In the genomic region with DNA sequence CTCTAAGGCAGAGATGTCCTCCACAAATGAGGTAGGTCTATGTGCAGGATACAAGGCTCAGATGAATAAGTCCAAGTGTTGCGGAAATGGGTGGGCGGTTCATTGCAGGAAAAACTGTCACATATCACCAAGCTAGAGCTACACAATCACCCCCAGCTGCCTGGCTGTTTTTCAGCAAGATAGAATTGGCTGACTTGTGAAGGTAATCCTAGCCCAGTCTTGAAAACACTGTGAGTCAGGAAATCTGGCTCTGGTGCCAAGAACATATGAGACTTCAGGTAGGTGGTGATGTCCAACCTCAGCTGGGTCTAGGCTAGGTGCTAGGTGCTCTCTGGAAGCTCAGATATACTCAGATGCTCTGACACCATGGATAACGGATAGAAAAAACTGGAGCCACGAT, we compare ENCODE assay signal across 19 mouse cellular contexts.
DNase-seq lines count a peak whose midpoint lies in the region; ATAC-seq lines count a peak whose summit lies in the region.
"Had no signal": no experiment of that assay in that cellular context is flagged by ENCODE, and none has a peak within 500 bp of the region (broad histone marks: within the 10 kb centered on the region; RNA-seq: fewer than 3 reads in every experiment).

No protein-coding gene starts in this region.

- no peak for DNase-seq in frontal cortex, postnatal 14 days (ENCODE audit: low spot score in 2 of 2)
- peak; percentile 12 for DNase-seq in midbrain, embryonic 11.5 days (ENCODE audit: low spot score, missing footprints)
- DNase-seq in fat pad, adult 2 months (ENCODE audit: extremely low read depth, low read depth, low spot score) = peak; percentile 21
- DNase-seq in telencephalon, adult 2 months (ENCODE audit: low read depth, low spot score) = peak; percentile 69
- no peak for DNase-seq in urinary bladder, postnatal 36 days (ENCODE audit: low spot score in 2 of 2)
- DNase-seq: adrenal gland, adult 8-10 months; gastrocnemius, postnatal 25 days; heart, postnatal 10 days; thymus, postnatal 14 days had no signal

- no peaks in the 10 kb centered on the region for H3K27me3 ChIP-seq in midbrain, embryonic 11.5 days (ENCODE audit: control insufficient read depth, insufficient read depth, low read length)
- no peaks in the 10 kb centered on the region for H3K27me3 ChIP-seq in midbrain, embryonic 15.5 days (replicated peaks)
- H3K27me3 ChIP-seq: hindbrain, embryonic 12.5 days; liver, embryonic 12.5 days; lung, embryonic 15.5 days; midbrain, embryonic 12.5 days had no signal

- H3K9me3 ChIP-seq in midbrain, embryonic 11.5 days (ENCODE audit: control insufficient read depth, low read length) = no peaks in the 10 kb centered on the region
- no peaks in the 10 kb centered on the region for H3K9me3 ChIP-seq in midbrain, embryonic 15.5 days
- H3K9me3 ChIP-seq: hindbrain, embryonic 12.5 days; limb, embryonic 10.5 days; liver, embryonic 12.5 days; lung, embryonic 15.5 days; midbrain, embryonic 12.5 days had no signal

- H3K27ac ChIP-seq in midbrain, embryonic 11.5 days (ENCODE audit: low read depth, low read length) = no peak overlapping the region
- no peak overlapping the region for H3K27ac ChIP-seq in midbrain, embryonic 15.5 days
- H3K27ac ChIP-seq: hindbrain, embryonic 12.5 days; limb, embryonic 10.5 days; liver, embryonic 12.5 days; lung, embryonic 15.5 days; macrophage; midbrain, embryonic 12.5 days; stomach, postnatal 0 days had no signal

- no peak overlapping the region for H3K4me2 ChIP-seq in midbrain, embryonic 11.5 days
- H3K4me2 ChIP-seq in midbrain, embryonic 15.5 days = no peak overlapping the region
- H3K4me2 ChIP-seq: hindbrain, embryonic 12.5 days; liver, embryonic 12.5 days; lung, embryonic 15.5 days; midbrain, embryonic 12.5 days had no signal

- H3K4me3 ChIP-seq in midbrain, embryonic 11.5 days (ENCODE audit: low read depth, low read length) = no peak overlapping the region
- H3K4me3 ChIP-seq in midbrain, embryonic 15.5 days = no peak overlapping the region
- H3K4me3 ChIP-seq: hindbrain, embryonic 12.5 days; limb, embryonic 10.5 days; liver, embryonic 12.5 days; lung, embryonic 15.5 days; midbrain, embryonic 12.5 days had no signal

- no peaks in the 10 kb centered on the region for H3K36me3 ChIP-seq in midbrain, embryonic 11.5 days (ENCODE audit: control insufficient read depth, insufficient read depth, low read length)
- H3K36me3 ChIP-seq in midbrain, embryonic 15.5 days (replicated peaks) = no peaks in the 10 kb centered on the region
- H3K36me3 ChIP-seq: hindbrain, embryonic 12.5 days; limb, embryonic 10.5 days; liver, embryonic 12.5 days; lung, embryonic 15.5 days; midbrain, embryonic 12.5 days had no signal

- H3K9ac ChIP-seq in midbrain, embryonic 11.5 days (ENCODE audit: low read length) = no peak overlapping the region
- no peak overlapping the region for H3K9ac ChIP-seq in midbrain, embryonic 15.5 days
- H3K9ac ChIP-seq: hindbrain, embryonic 12.5 days; liver, embryonic 12.5 days; lung, embryonic 15.5 days; midbrain, embryonic 12.5 days had no signal

- ATAC-seq in frontal cortex, adult (ENCODE audit: low TSS enrichment) = peak; percentile 48
- no peak for ATAC-seq in midbrain, embryonic 11.5 days (ENCODE audit: low FRiP score)
- no peak for ATAC-seq in midbrain, embryonic 15.5 days (replicated peaks)
- ATAC-seq: forebrain, embryonic 16.5 days; liver, embryonic 12.5 days had no signal

- H3K4me1 ChIP-seq in midbrain, embryonic 11.5 days (ENCODE audit: control insufficient read depth, insufficient read depth, low read length) = no peaks in the 10 kb centered on the region
- no peaks in the 10 kb centered on the region for H3K4me1 ChIP-seq in midbrain, embryonic 15.5 days
- H3K4me1 ChIP-seq: hindbrain, embryonic 12.5 days; limb, embryonic 10.5 days; liver, embryonic 12.5 days; lung, embryonic 15.5 days; midbrain, embryonic 12.5 days had no signal

- WGBS in midbrain, embryonic 11.5 days = 92% methylated on average over 4 of the region's 4 CpGs
- 93% methylated on average over 4 of the region's 4 CpGs for WGBS in midbrain, embryonic 15.5 days

Comparison
In these comparisons a context has a peak if more than half of its experiments do, and no peak if none do; other contexts are left out.
1. DNase-seq: peak in midbrain, embryonic 11.5 days (single experiment), fat pad, adult 2 months (single experiment) and telencephalon, adult 2 months (single experiment); none in frontal cortex, postnatal 14 days (0 of 2) and urinary bladder, postnatal 36 days (0 of 2).